Mouse (Mus musculus): ENCODE measurements around the gene Usf2. TPM values are rescaled to one million over a fixed set of nuclear protein-coding genes. Genes with fewer than 3 reads are reported as not detected.
A peak's percentile ranks its signal among the peaks of the same experiment; 100 is the strongest.

Gene Usf2
- polyA plus RNA-seq, 1 experiment from 2014 or later, result 19.6 TPM

- Histone ChIP-seq H3K9me3 (replicated peaks; ENCODE audit: control insufficient read depth, low read length) (no peaks in the 10 kb centered on the region; the same call in 1 of the 2 replicates), H3K4me1 (ENCODE audit: control insufficient read depth, insufficient read depth, low read length) (no peaks in the 10 kb centered on the region), H3K9ac (ENCODE audit: low read depth, low read length) (no peak overlapping the region), H3K27me3 (ENCODE audit: control insufficient read depth, insufficient read depth, low read length) (no peaks in the 10 kb centered on the region), H3K4me2 (no peak overlapping the region), H3K36me3 (ENCODE audit: control insufficient read depth, insufficient read depth, low read length) (no peaks in the 10 kb centered on the region), H3K4me3 (ENCODE audit: low read depth, low read length) (no peak overlapping the region), H3K27ac (ENCODE audit: low read depth, low read length) (no peak overlapping the region)
- no peak for ATAC-seq (replicated peaks; ENCODE audit: insufficient number of reproducible peaks, low FRiP score, low TSS enrichment)
- WGBS (ENCODE audit: insufficient replicate concordance), result 81% methylated on average over 4 of the region's 4 CpGs
These were observed 25.1 kb upstream of the Usf2 start for GRCm38 (mm10) chr7:30981703-30982102.

- H3K4me1 ChIP-seq (ENCODE audit: control insufficient read depth, insufficient read depth, low read length), result peaks cover 5% of the 10 kb centered on the region; the same call in 1 of the 2 replicates
- peak within 1 kb of the TSS; percentile 50 for H3K4me3 ChIP-seq (ENCODE audit: low read depth, low read length)
- no peaks in the 10 kb centered on the region for H3K36me3 ChIP-seq (ENCODE audit: control insufficient read depth, insufficient read depth, low read length)
- H3K27me3 ChIP-seq (ENCODE audit: control insufficient read depth, insufficient read depth, low read length), result peaks cover 18% of the 10 kb centered on the region
- H3K4me2 ChIP-seq, result peak within 1 kb of the TSS; percentile 70
- no peaks in the 10 kb centered on the region for H3K9me3 ChIP-seq (replicated peaks; ENCODE audit: control insufficient read depth, low read length)
- under 1% methylated on average over 37 of the region's 37 CpGs for WGBS (ENCODE audit: insufficient replicate concordance)
- peak; percentile 63; the same call in 1 of the 2 replicates for ATAC-seq (replicated peaks; ENCODE audit: insufficient number of reproducible peaks, low FRiP score, low TSS enrichment)
- no peak within 1 kb of the TSS for H3K27ac ChIP-seq (ENCODE audit: low read depth, low read length)
- peak within 1 kb of the TSS; percentile 67 for H3K9ac ChIP-seq (ENCODE audit: low read depth, low read length)
These were observed 17.1 kb upstream of the Usf2 start, which contains the start of gene Fam187b for GRCm38 (mm10) chr7:30973501-30974289. Gene Fam187b (plus strand): TSS chr7:30973790.

- ATAC-seq (replicated peaks; ENCODE audit: insufficient number of reproducible peaks, low FRiP score, low TSS enrichment), result no peak
- H3K27ac ChIP-seq (ENCODE audit: low read depth, low read length), result no peak within 1 kb of the TSS
- 0% methylated on average over 19 of the region's 19 CpGs for WGBS (ENCODE audit: insufficient replicate concordance)
These were observed 16.6 kb upstream of the Usf2 start, which contains the start of gene Lsr for GRCm38 (mm10) chr7:30973251-30973500. Gene Lsr (minus strand): TSS chr7:30973464.

GRCm38 (mm10) chr7:30972426-30973250, 16.0 kb upstream of the Usf2 start:
- Histone ChIP-seq H3K27me3 (ENCODE audit: control insufficient read depth, insufficient read depth, low read length) (peaks cover 18% of the 10 kb centered on the region), H3K4me2 (peak overlapping the region; percentile 70), H3K4me1 (ENCODE audit: control insufficient read depth, insufficient read depth, low read length) (peaks cover 5% of the 10 kb centered on the region; the same call in 1 of the 2 replicates), H3K36me3 (ENCODE audit: control insufficient read depth, insufficient read depth, low read length) (no peaks in the 10 kb centered on the region), H3K9ac (ENCODE audit: low read depth, low read length) (peak overlapping the region; percentile 67), H3K27ac (ENCODE audit: low read depth, low read length) (no peak overlapping the region), H3K4me3 (ENCODE audit: low read depth, low read length) (peak overlapping the region; percentile 50), H3K9me3 (replicated peaks; ENCODE audit: control insufficient read depth, low read length) (no peaks in the 10 kb centered on the region)
- WGBS (ENCODE audit: insufficient replicate concordance), result 5% methylated on average over 34 of the region's 41 CpGs
- ATAC-seq (replicated peaks; ENCODE audit: insufficient number of reproducible peaks, low FRiP score, low TSS enrichment), result no peak

More at GRCm38 (mm10) chr7:30973251-30973500, 16.6 kb upstream of the Usf2 start, which contains the start of gene Lsr:
- H3K36me3 ChIP-seq (ENCODE audit: control insufficient read depth, insufficient read depth, low read length), result no peaks in the 10 kb centered on the region
- peaks cover 5% of the 10 kb centered on the region; the same call in 1 of the 2 replicates for H3K4me1 ChIP-seq (ENCODE audit: control insufficient read depth, insufficient read depth, low read length)
- peak within 1 kb of the TSS; percentile 70 for H3K4me2 ChIP-seq
- H3K9me3 ChIP-seq (replicated peaks; ENCODE audit: control insufficient read depth, low read length), result no peaks in the 10 kb centered on the region
- peak within 1 kb of the TSS; percentile 67 for H3K9ac ChIP-seq (ENCODE audit: low read depth, low read length)
- H3K27me3 ChIP-seq (ENCODE audit: control insufficient read depth, insufficient read depth, low read length), result peaks cover 18% of the 10 kb centered on the region
- peak within 1 kb of the TSS; percentile 50 for H3K4me3 ChIP-seq (ENCODE audit: low read depth, low read length)

GRCm38 (mm10) chr7:30971901-30972300, 15.3 kb upstream of the Usf2 start:
- peaks cover 18% of the 10 kb centered on the region for H3K27me3 ChIP-seq (ENCODE audit: control insufficient read depth, insufficient read depth, low read length)
- no peak overlapping the region for H3K4me3 ChIP-seq (ENCODE audit: low read depth, low read length)
- H3K9ac ChIP-seq (ENCODE audit: low read depth, low read length), result no peak overlapping the region
- H3K36me3 ChIP-seq (ENCODE audit: control insufficient read depth, insufficient read depth, low read length), result no peaks in the 10 kb centered on the region
- peaks cover 5% of the 10 kb centered on the region; the same call in 1 of the 2 replicates for H3K4me1 ChIP-seq (ENCODE audit: control insufficient read depth, insufficient read depth, low read length)
- WGBS (ENCODE audit: insufficient replicate concordance), result 87% methylated on average over 15 of the region's 15 CpGs
- peak overlapping the region; percentile 70; the same call in 1 of the 2 replicates for H3K4me2 ChIP-seq
- H3K9me3 ChIP-seq (replicated peaks; ENCODE audit: control insufficient read depth, low read length), result no peaks in the 10 kb centered on the region
- no peak for ATAC-seq (replicated peaks; ENCODE audit: insufficient number of reproducible peaks, low FRiP score, low TSS enrichment)
- no peak overlapping the region for H3K27ac ChIP-seq (ENCODE audit: low read depth, low read length)

- Histone ChIP-seq H3K9me3 (replicated peaks; ENCODE audit: control insufficient read depth, low read length) (no peaks in the 10 kb centered on the region), H3K27ac (ENCODE audit: low read depth, low read length) (no peak overlapping the region), H3K4me1 (ENCODE audit: control insufficient read depth, insufficient read depth, low read length) (peaks cover 5% of the 10 kb centered on the region; the same call in 1 of the 2 replicates), H3K9ac (ENCODE audit: low read depth, low read length) (no peak overlapping the region), H3K4me2 (no peak overlapping the region), H3K27me3 (ENCODE audit: control insufficient read depth, insufficient read depth, low read length) (peaks cover 18% of the 10 kb centered on the region), H3K36me3 (ENCODE audit: control insufficient read depth, insufficient read depth, low read length) (no peaks in the 10 kb centered on the region), H3K4me3 (ENCODE audit: low read depth, low read length) (no peak overlapping the region)
- WGBS (ENCODE audit: insufficient replicate concordance), result 63% methylated on average over 4 of the region's 4 CpGs
- ATAC-seq (replicated peaks; ENCODE audit: insufficient number of reproducible peaks, low FRiP score, low TSS enrichment), result no peak
These were observed 12.6 kb upstream of the Usf2 start for GRCm38 (mm10) chr7:30969174-30969573.

GRCm38 (mm10) chr7:30968611-30969010, 12.0 kb upstream of the Usf2 start:
- H3K4me2 ChIP-seq, result no peak overlapping the region
- H3K9ac ChIP-seq (ENCODE audit: low read depth, low read length), result no peak overlapping the region
- 87% methylated on average over 8 of the region's 8 CpGs for WGBS (ENCODE audit: insufficient replicate concordance)
- no peaks in the 10 kb centered on the region for H3K9me3 ChIP-seq (replicated peaks; ENCODE audit: control insufficient read depth, low read length)
- no peak overlapping the region for H3K4me3 ChIP-seq (ENCODE audit: low read depth, low read length)
- H3K27me3 ChIP-seq (ENCODE audit: control insufficient read depth, insufficient read depth, low read length), result peaks cover 17% of the 10 kb centered on the region
- H3K36me3 ChIP-seq (ENCODE audit: control insufficient read depth, insufficient read depth, low read length), result no peaks in the 10 kb centered on the region
- ATAC-seq (replicated peaks; ENCODE audit: insufficient number of reproducible peaks, low FRiP score, low TSS enrichment), result no peak
- no peak overlapping the region for H3K27ac ChIP-seq (ENCODE audit: low read depth, low read length)
- H3K4me1 ChIP-seq (ENCODE audit: control insufficient read depth, insufficient read depth, low read length), result peaks cover 8% of the 10 kb centered on the region; the same call in 1 of the 2 replicates

GRCm38 (mm10) chr7:30966657-30967056, 10.1 kb upstream of the Usf2 start:
- WGBS (ENCODE audit: insufficient replicate concordance), result 86% methylated on average over 3 of the region's 3 CpGs
- no peaks in the 10 kb centered on the region for H3K9me3 ChIP-seq (replicated peaks; ENCODE audit: control insufficient read depth, low read length)
- H3K9ac ChIP-seq (ENCODE audit: low read depth, low read length), result no peak overlapping the region
- no peak overlapping the region for H3K4me2 ChIP-seq
- H3K4me3 ChIP-seq (ENCODE audit: low read depth, low read length), result no peak overlapping the region
- no peak for ATAC-seq (replicated peaks; ENCODE audit: insufficient number of reproducible peaks, low FRiP score, low TSS enrichment)
- 0 out of 2 replicates have a peak, but pooled peaks cover 3% of the 10 kb centered on the region for H3K4me1 ChIP-seq (ENCODE audit: control insufficient read depth, insufficient read depth, low read length)
- no peak overlapping the region for H3K27ac ChIP-seq (ENCODE audit: low read depth, low read length)
- peaks cover under 1% of the 10 kb centered on the region; the same call in 1 of the 2 replicates for H3K27me3 ChIP-seq (ENCODE audit: control insufficient read depth, insufficient read depth, low read length)
- no peaks in the 10 kb centered on the region for H3K36me3 ChIP-seq (ENCODE audit: control insufficient read depth, insufficient read depth, low read length)
